Mouse (Mus musculus) heart, adult 2 months (tissue): Measurements from ENCODE around the gene Drp2.

ENCODE experiments used
- CTCF ChIP-seq: fragments of 200-600 bp; IDR thresholded peaks from 2 replicates; pipeline ENCODE4 v1.8.1; 2022; ENCODE audit warnings: antibody characterized with exemption, mild to moderate bottlenecking, moderate library complexity
- EP300 ChIP-seq: fragments of 200-500 bp; IDR thresholded peaks from 2 replicates; pipeline ENCODE4 v1.6.1; 2011; ENCODE audit warnings: low read depth, low read length, control low read depth; ENCODE audit not compliant: insufficient read depth
- POLR2A ChIP-seq: fragments of 200-500 bp; IDR thresholded peaks from 2 replicates; pipeline ENCODE4 v1.6.1; 2011; ENCODE audit warnings: mild to moderate bottlenecking, low read depth, low read length, control low read depth; ENCODE audit not compliant: insufficient read depth

DNA sequence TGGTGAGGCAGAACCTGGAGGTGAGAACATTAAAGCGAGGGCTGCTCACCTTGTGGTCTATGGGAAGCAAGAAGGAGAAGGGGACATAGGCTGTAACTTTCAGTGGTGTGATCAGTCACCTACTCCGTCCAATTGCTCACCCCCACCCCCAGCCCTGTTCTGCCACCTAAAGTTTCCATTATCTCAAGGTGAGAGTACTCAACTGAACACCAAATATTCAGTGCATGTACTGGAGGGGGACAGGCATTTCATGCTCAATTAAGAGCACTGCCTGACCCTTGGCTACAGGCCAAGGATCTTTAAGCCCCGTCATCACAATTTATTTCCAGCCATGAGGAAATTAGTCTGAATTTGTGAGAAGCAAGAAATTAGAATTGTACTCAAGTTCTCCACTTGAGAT is 37.8 kb upstream of the Drp2 start:
- TF ChIP-seq EP300 (no peak), CTCF (no peak), POLR2A (no peak)
